Mouse (Mus musculus): ENCODE measurements around the gene Olfr959. TPM values are rescaled to one million over a fixed set of nuclear protein-coding genes. Genes with fewer than 3 reads are reported as not detected.

Olfr959 gene
- total RNA-seq, 1 experiment = not detected

DNA sequence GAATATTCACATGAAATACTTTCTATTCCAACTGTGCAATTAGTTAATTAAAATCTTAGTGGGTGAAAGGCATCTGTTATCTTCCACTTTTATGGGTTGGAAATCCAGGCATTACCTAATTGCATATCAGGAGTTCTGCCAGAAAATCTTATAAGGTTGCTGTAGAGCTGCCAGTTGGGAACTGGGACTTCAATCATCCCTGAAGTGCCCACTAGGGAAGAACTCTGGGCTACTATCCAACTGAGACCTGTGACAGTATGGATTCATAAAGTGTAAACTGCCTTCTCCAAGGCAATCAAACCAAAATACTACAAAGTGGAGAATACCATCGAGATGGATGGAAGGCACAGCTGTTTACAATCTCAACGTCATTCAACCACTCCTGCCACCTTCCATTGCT is 21.4 kb downstream of the Olfr959 start, which contains the start of gene Olfr958:
Olfr958 (minus strand) TSS at position 109 of the 400 bp plus-strand sequence.
- H3K4me1 ChIP-seq (ENCODE audit: control insufficient read depth in 2 of 2, insufficient read depth in 2 of 2, low read length in 2 of 2, poor library complexity in 1 of 2) = no peaks in the 10 kb centered on the region
- no peaks in the 10 kb centered on the region for H3K9me3 ChIP-seq (ENCODE audit: control insufficient read depth, insufficient read depth, low read depth, low read length)
- H3K4me3 ChIP-seq (ENCODE audit: insufficient read depth in 1 of 2, low read depth in 1 of 2, low read length in 2 of 2, poor library complexity in 1 of 2, severe bottlenecking in 1 of 2) = no peak within 1 kb of the TSS
- no peak for DNase-seq (ENCODE audit: low read depth, low spot score)
- H3K36me3 ChIP-seq (ENCODE audit: control insufficient read depth, insufficient read depth, low read length, poor library complexity, severe bottlenecking) = no peaks in the 10 kb centered on the region
- no peak within 1 kb of the TSS for H3K27ac ChIP-seq (ENCODE audit: insufficient read depth, low read depth, low read length, poor library complexity, severe bottlenecking)
- no peak within 1 kb of the TSS for H3K9ac ChIP-seq (ENCODE audit: insufficient read depth, low read depth, low read length, poor library complexity, severe bottlenecking)
- TF ChIP-seq ZC3H11A (IDR thresholded peaks at IDR 0.05; ENCODE audit: borderline replicate concordance, low read depth, low read length) (no peak), HCFC1 (IDR thresholded peaks at IDR 0.05; ENCODE audit: borderline replicate concordance, insufficient read depth, low read length) (no peak), MAFK (IDR thresholded peaks at IDR 0.05; ENCODE audit: insufficient read depth, low read depth, low read length) (no peak), CHD2 (IDR thresholded peaks at IDR 0.05; ENCODE audit: low read depth, low read length) (no peak), ZNF384 (IDR thresholded peaks at IDR 0.05; ENCODE audit: low read depth, low read length) (no peak)
- in situ Hi-C loops (cut with MboI; ENCODE audit: low sequenced_read_pairs in 2 of 2, unreplicated experiment in 2 of 2) = no loop called here

DNA sequence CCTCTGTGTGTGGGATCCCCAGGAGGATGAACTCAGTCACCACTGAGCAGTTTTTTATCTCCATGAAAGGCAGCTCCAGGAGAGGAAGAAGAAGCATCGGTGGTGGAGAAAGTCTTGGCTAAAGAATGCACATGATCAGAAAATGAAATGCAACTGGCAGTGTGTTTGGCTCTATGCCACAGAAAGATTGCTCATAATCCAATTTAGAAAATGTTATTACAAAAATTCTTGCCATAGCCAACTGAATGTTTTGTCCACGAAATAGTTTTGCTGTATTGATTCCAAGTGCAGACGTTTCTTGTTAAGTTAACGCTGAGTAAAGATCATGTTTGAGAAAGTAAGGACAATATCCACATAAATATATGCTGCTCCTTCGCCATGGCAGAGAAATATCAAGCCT is 24.6 kb downstream of the Olfr959 start:
- no peaks in the 10 kb centered on the region for H3K4me1 ChIP-seq (ENCODE audit: control insufficient read depth in 2 of 2, insufficient read depth in 2 of 2, low read length in 2 of 2, poor library complexity in 1 of 2)
- TF ChIP-seq ZNF384 (IDR thresholded peaks at IDR 0.05; ENCODE audit: low read depth, low read length) (no peak), CHD2 (IDR thresholded peaks at IDR 0.05; ENCODE audit: low read depth, low read length) (no peak), ZC3H11A (IDR thresholded peaks at IDR 0.05; ENCODE audit: borderline replicate concordance, low read depth, low read length) (no peak), HCFC1 (IDR thresholded peaks at IDR 0.05; ENCODE audit: borderline replicate concordance, insufficient read depth, low read length) (no peak), MAFK (IDR thresholded peaks at IDR 0.05; ENCODE audit: insufficient read depth, low read depth, low read length) (no peak)
- no peak overlapping the region for H3K4me3 ChIP-seq (ENCODE audit: insufficient read depth in 1 of 2, low read depth in 1 of 2, low read length in 2 of 2, poor library complexity in 1 of 2, severe bottlenecking in 1 of 2)
- no peak overlapping the region for H3K9ac ChIP-seq (ENCODE audit: insufficient read depth, low read depth, low read length, poor library complexity, severe bottlenecking)
- no peak overlapping the region for H3K27ac ChIP-seq (ENCODE audit: insufficient read depth, low read depth, low read length, poor library complexity, severe bottlenecking)
- in situ Hi-C loops (cut with MboI; ENCODE audit: low sequenced_read_pairs in 2 of 2, unreplicated experiment in 2 of 2) = no loop called here
- H3K9me3 ChIP-seq (ENCODE audit: control insufficient read depth, insufficient read depth, low read depth, low read length) = no peaks in the 10 kb centered on the region
- no peak for DNase-seq (ENCODE audit: low read depth, low spot score)
- H3K36me3 ChIP-seq (ENCODE audit: control insufficient read depth, insufficient read depth, low read length, poor library complexity, severe bottlenecking) = no peaks in the 10 kb centered on the region

DNA sequence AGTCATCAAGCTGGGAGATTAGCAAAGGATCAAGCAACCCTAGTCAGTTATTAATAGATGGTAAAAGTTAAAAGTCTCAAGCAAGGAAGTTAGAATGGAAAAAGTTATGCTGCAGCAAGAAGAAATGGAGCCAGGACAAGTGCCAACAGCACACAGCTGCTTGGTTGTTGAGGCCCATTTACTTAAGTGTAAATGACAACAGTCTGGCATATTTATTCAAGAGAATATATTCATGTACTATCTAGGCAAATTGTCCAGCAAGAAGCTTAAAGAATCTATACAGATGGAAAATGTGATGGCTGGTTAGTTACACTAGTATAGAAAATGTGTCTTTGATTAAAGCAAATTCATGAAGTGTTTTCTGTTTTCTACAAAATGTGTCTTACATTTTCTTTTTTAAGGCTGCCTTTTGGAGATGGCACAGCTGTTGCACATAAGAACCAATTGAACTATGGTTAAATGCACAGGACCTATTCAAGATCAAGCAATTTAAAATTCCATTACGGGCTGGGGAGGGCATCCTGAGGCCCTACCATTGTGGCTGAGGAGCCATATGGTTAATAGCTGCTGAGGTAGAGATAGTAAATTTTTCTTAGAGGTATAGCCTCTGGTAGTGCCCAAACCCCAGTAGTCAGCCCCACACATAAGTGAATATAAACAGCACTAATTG is 51.6 kb downstream of the Olfr959 start:
- DNase-seq (ENCODE audit: low read depth, low spot score) = no peak
- no peaks in the 10 kb centered on the region for H3K4me1 ChIP-seq (ENCODE audit: control insufficient read depth in 2 of 2, insufficient read depth in 2 of 2, low read length in 2 of 2, poor library complexity in 1 of 2)
- no peak overlapping the region for H3K27ac ChIP-seq (ENCODE audit: insufficient read depth, low read depth, low read length, poor library complexity, severe bottlenecking)
- no peaks in the 10 kb centered on the region for H3K9me3 ChIP-seq (ENCODE audit: control insufficient read depth, insufficient read depth, low read depth, low read length)
- no peak overlapping the region for H3K9ac ChIP-seq (ENCODE audit: insufficient read depth, low read depth, low read length, poor library complexity, severe bottlenecking)
- TF ChIP-seq ZC3H11A (IDR thresholded peaks at IDR 0.05; ENCODE audit: borderline replicate concordance, low read depth, low read length) = no peak
- TF ChIP-seq CHD2 (IDR thresholded peaks at IDR 0.05; ENCODE audit: low read depth, low read length) = no peak
- no peak for TF ChIP-seq ZNF384 (IDR thresholded peaks at IDR 0.05; ENCODE audit: low read depth, low read length)
- TF ChIP-seq MAFK (IDR thresholded peaks at IDR 0.05; ENCODE audit: insufficient read depth, low read depth, low read length) = no peak
- TF ChIP-seq HCFC1 (IDR thresholded peaks at IDR 0.05; ENCODE audit: borderline replicate concordance, insufficient read depth, low read length) = no peak
- H3K4me3 ChIP-seq (ENCODE audit: insufficient read depth in 1 of 2, low read depth in 1 of 2, low read length in 2 of 2, poor library complexity in 1 of 2, severe bottlenecking in 1 of 2) = no peak overlapping the region
- no peaks in the 10 kb centered on the region for H3K36me3 ChIP-seq (ENCODE audit: control insufficient read depth, insufficient read depth, low read length, poor library complexity, severe bottlenecking)
- in situ Hi-C loops (cut with MboI; ENCODE audit: low sequenced_read_pairs in 2 of 2, unreplicated experiment in 2 of 2) = no loop called here

Other genes starting within 250 kb of the Olfr959 start
- gene Olfr948, start 249.5 kb downstream of the Olfr959 start, total RNA-seq (2012; rRNA removed) = not detected in 2 replicates
- not detected in 2 replicates for gene Olfr951, start 188.2 kb downstream of the Olfr959 start, total RNA-seq (2012; rRNA removed)
- gene Olfr952, start 148.4 kb downstream of the Olfr959 start, total RNA-seq (2012; rRNA removed) = not detected in 2 replicates
- gene Olfr954, start 118.9 kb downstream of the Olfr959 start, total RNA-seq (2012; rRNA removed) = not detected in 2 replicates
- gene Olfr955, start 103.6 kb downstream of the Olfr959 start, total RNA-seq (2012; rRNA removed) = not detected in 2 replicates
- gene Olfr44, start 81.6 kb downstream of the Olfr959 start, total RNA-seq (2012; rRNA removed) = not detected in 2 replicates
- not detected in 2 replicates for gene Olfr957, start 59.8 kb downstream of the Olfr959 start, total RNA-seq (2012; rRNA removed)
- not detected in 2 replicates for gene Olfr958, start 21.5 kb downstream of the Olfr959 start, total RNA-seq (2012; rRNA removed)
- gene AW551984, start 28.8 kb upstream of the Olfr959 start, total RNA-seq (2012; rRNA removed) = 0.74 and 2.0 TPM in 2 replicates
- not detected in 2 replicates for gene Olfr148, start 35.1 kb upstream of the Olfr959 start, total RNA-seq (2012; rRNA removed)
- gene Olfr960, start 45.8 kb upstream of the Olfr959 start, total RNA-seq (2012; rRNA removed) = not detected in 2 replicates
- not detected in 2 replicates for gene Olfr961, start 69.5 kb upstream of the Olfr959 start, total RNA-seq (2012; rRNA removed)
- not detected in 2 replicates for gene Olfr963, start 91.6 kb upstream of the Olfr959 start, total RNA-seq (2012; rRNA removed)
- gene Olfr149, start 131.5 kb upstream of the Olfr959 start, total RNA-seq (2012; rRNA removed) = not detected in 2 replicates
- not detected in 2 replicates for gene Olfr965, start 135.8 kb upstream of the Olfr959 start, total RNA-seq (2012; rRNA removed)
- not detected in 2 replicates for gene Olfr150, start 155.4 kb upstream of the Olfr959 start, total RNA-seq (2012; rRNA removed)
- not detected in 2 replicates for gene Olfr967, start 170.7 kb upstream of the Olfr959 start, total RNA-seq (2012; rRNA removed)
- 0.05 TPM in 1 of 2 replicates, not detected in the other for gene Olfr968, start 207.7 kb upstream of the Olfr959 start, total RNA-seq (2012; rRNA removed)
- not detected in 2 replicates for gene Olfr969, start 215.4 kb upstream of the Olfr959 start, total RNA-seq (2012; rRNA removed)
- gene Olfr970, start 233.3 kb upstream of the Olfr959 start, total RNA-seq (2012; rRNA removed) = not detected in 2 replicates

Measured in ES-E14 (cell line).